ENCODE assay signal across 30 mouse cellular contexts in the genomic region with DNA sequence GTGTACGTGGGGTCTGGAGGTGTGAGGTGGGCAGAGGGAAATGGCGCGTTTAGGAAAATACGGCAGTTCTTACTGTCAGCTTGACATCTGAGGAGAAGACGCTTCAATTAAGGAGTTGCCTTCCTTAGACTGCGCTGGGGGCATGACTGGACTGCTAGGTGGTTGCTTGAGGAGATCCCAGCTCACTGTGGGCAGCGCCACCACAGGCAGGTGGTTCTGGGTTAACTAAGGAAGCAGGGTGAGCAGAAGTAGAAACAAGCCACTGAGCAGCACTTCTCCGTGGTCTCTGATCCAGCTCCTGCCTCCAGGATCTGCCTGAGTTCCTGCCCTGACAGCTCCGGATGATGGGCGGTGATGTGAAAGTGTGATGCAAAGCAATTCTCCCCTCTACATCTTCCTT. TPM values are rescaled to one million over a fixed set of nuclear protein-coding genes. Genes with fewer than 3 reads are reported as not detected.
DNase-seq lines count a peak whose midpoint lies in the region; ATAC-seq lines count a peak whose summit lies in the region.
"Had no signal": no experiment of that assay in that cellular context is flagged by ENCODE, and none has a peak within 500 bp of the region (broad histone marks: within the 10 kb centered on the region; RNA-seq: fewer than 3 reads in every experiment).

No protein-coding gene starts in this region.

- H3K9ac ChIP-seq in forebrain, embryonic 11.5 days (ENCODE audit: low read length), result no peak overlapping the region
- H3K9ac ChIP-seq in forebrain, embryonic 15.5 days (replicated peaks), result no peak overlapping the region
- no peak overlapping the region for H3K9ac ChIP-seq in midbrain, embryonic 11.5 days (ENCODE audit: low read length)
- H3K9ac ChIP-seq: embryonic facial prominence, embryonic 15.5 days; forebrain, embryonic 13.5 days; heart, embryonic 13.5 days; liver, embryonic 12.5 days; liver, postnatal 0 days; neural tube, embryonic 12.5 days had no signal

- no peak overlapping the region for H3K4me2 ChIP-seq in forebrain, embryonic 11.5 days (ENCODE audit: low read depth, low read length, severe bottlenecking)
- no peak overlapping the region for H3K4me2 ChIP-seq in forebrain, embryonic 15.5 days (replicated peaks)
- H3K4me2 ChIP-seq in midbrain, embryonic 11.5 days, result no peak overlapping the region
- H3K4me2 ChIP-seq: embryonic facial prominence, embryonic 15.5 days; forebrain, embryonic 13.5 days; heart, embryonic 13.5 days; liver, embryonic 12.5 days; neural tube, embryonic 12.5 days had no signal

- no peak for ATAC-seq in forebrain, embryonic 11.5 days (replicated peaks; ENCODE audit: low FRiP score)
- ATAC-seq in forebrain, embryonic 15.5 days (replicated peaks), result no peak
- ATAC-seq in midbrain, embryonic 11.5 days (ENCODE audit: low FRiP score), result no peak
- peak; percentile 57 for ATAC-seq in granulocyte monocyte progenitor cell, adult 5-6 weeks (replicated peaks; ENCODE audit: poor library complexity, severe bottlenecking)
- ATAC-seq: forebrain, embryonic 13.5 days; hindbrain, embryonic 16.5 days; intestine, embryonic 16.5 days; liver, embryonic 12.5 days; liver, postnatal 0 days; midbrain, embryonic 16.5 days had no signal

- 92% methylated on average over 10 of the region's 10 CpGs for WGBS in forebrain, embryonic 11.5 days
- WGBS in forebrain, embryonic 15.5 days, result 89% methylated on average over 10 of the region's 10 CpGs
- 91% methylated on average over 10 of the region's 10 CpGs for WGBS in midbrain, embryonic 11.5 days
- WGBS in midbrain, embryonic 10.5 days, result 92% methylated on average over 10 of the region's 10 CpGs

- no peaks in the 10 kb centered on the region for H3K9me3 ChIP-seq in forebrain, embryonic 11.5 days (ENCODE audit: control insufficient read depth, low read length)
- H3K9me3 ChIP-seq in forebrain, embryonic 15.5 days, result peaks cover 3% of the 10 kb centered on the region; the same call in 1 of the 2 replicates
- H3K9me3 ChIP-seq in midbrain, embryonic 11.5 days (ENCODE audit: control insufficient read depth, low read length), result no peaks in the 10 kb centered on the region; the same call in 1 of the 2 replicates
- peaks cover 15% of the 10 kb centered on the region for H3K9me3 ChIP-seq in midbrain, embryonic 10.5 days (replicated peaks)
- H3K9me3 ChIP-seq: liver, embryonic 12.5 days had no signal

- no peaks in the 10 kb centered on the region for H3K36me3 ChIP-seq in forebrain, embryonic 11.5 days (ENCODE audit: control insufficient read depth, insufficient read depth, low read length)
- no peaks in the 10 kb centered on the region for H3K36me3 ChIP-seq in forebrain, embryonic 15.5 days
- H3K36me3 ChIP-seq in midbrain, embryonic 11.5 days (ENCODE audit: control insufficient read depth, insufficient read depth, low read length), result no peaks in the 10 kb centered on the region
- H3K36me3 ChIP-seq in midbrain, embryonic 10.5 days, result 0 out of 2 replicates have a peak, but pooled peaks cover 4% of the 10 kb centered on the region
- H3K36me3 ChIP-seq: embryonic facial prominence, embryonic 15.5 days; liver, embryonic 12.5 days; neural tube, embryonic 12.5 days had no signal

- DNase-seq in forebrain, embryonic 11.5 days (ENCODE audit: low spot score), result peak; percentile 37
- peak; percentile 72 for DNase-seq in midbrain, embryonic 11.5 days (ENCODE audit: low spot score, missing footprints)
- no peak for DNase-seq in midbrain, embryonic 10.5 days (ENCODE audit: low spot score)
- DNase-seq in A20 (ENCODE audit: low read depth, low spot score), result peak; percentile 65
- DNase-seq in gastrocnemius, postnatal 10 days, result no peak
- DNase-seq in gastrocnemius, postnatal 4 days (ENCODE audit: low spot score in 2 of 2), result no peak
- DNase-seq: adrenal gland, postnatal 36 days; cerebellum, adult 18-20 months; cerebellum, postnatal 10 days; gastrocnemius, postnatal 36 days; heart, postnatal 10 days; layer of hippocampus, postnatal 36 days; left cerebral cortex, postnatal 4 days; liver, postnatal 0 days; lung, postnatal 36 days; right cerebral cortex, adult 18-20 months; spleen, adult 18-20 months had no signal

- no peak overlapping the region for H3K4me3 ChIP-seq in forebrain, embryonic 11.5 days (ENCODE audit: low read depth, low read length)
- H3K4me3 ChIP-seq in forebrain, embryonic 15.5 days, result no peak overlapping the region
- no peak overlapping the region for H3K4me3 ChIP-seq in midbrain, embryonic 11.5 days (ENCODE audit: low read depth, low read length)
- H3K4me3 ChIP-seq in midbrain, embryonic 10.5 days, result no peak overlapping the region
- H3K4me3 ChIP-seq: embryonic facial prominence, embryonic 10.5 days; embryonic facial prominence, embryonic 15.5 days; forebrain, embryonic 13.5 days; heart, embryonic 13.5 days; hindbrain, embryonic 10.5 days; liver, embryonic 12.5 days; myocyte; neural tube, embryonic 12.5 days had no signal

- H3K4me1 ChIP-seq in forebrain, embryonic 11.5 days (replicated peaks; ENCODE audit: control insufficient read depth, insufficient read depth, low read length), result peaks cover 5% of the 10 kb centered on the region; the same call in 1 of the 2 replicates
- H3K4me1 ChIP-seq in forebrain, embryonic 15.5 days, result peaks cover 23% of the 10 kb centered on the region
- H3K4me1 ChIP-seq in midbrain, embryonic 11.5 days (ENCODE audit: control insufficient read depth, insufficient read depth, low read length), result peaks cover 4% of the 10 kb centered on the region
- H3K4me1 ChIP-seq in midbrain, embryonic 10.5 days, result peaks cover 40% of the 10 kb centered on the region
- H3K4me1 ChIP-seq: liver, embryonic 12.5 days had no signal

- H3K27ac ChIP-seq in forebrain, embryonic 11.5 days (ENCODE audit: low read depth, low read length), result no peak overlapping the region
- H3K27ac ChIP-seq in forebrain, embryonic 15.5 days (replicated peaks), result no peak overlapping the region
- H3K27ac ChIP-seq in midbrain, embryonic 11.5 days (ENCODE audit: low read depth, low read length), result no peak overlapping the region
- H3K27ac ChIP-seq in midbrain, embryonic 10.5 days (replicated peaks), result no peak overlapping the region
- H3K27ac ChIP-seq: embryonic facial prominence, embryonic 15.5 days; forebrain, embryonic 13.5 days; heart, embryonic 13.5 days; liver, embryonic 12.5 days; neural tube, embryonic 12.5 days had no signal

- no peaks in the 10 kb centered on the region for H3K27me3 ChIP-seq in forebrain, embryonic 11.5 days (ENCODE audit: control insufficient read depth, insufficient read depth, low read length)
- H3K27me3 ChIP-seq in forebrain, embryonic 15.5 days, result no peaks in the 10 kb centered on the region
- no peaks in the 10 kb centered on the region; the same call in 1 of the 2 replicates for H3K27me3 ChIP-seq in midbrain, embryonic 11.5 days (ENCODE audit: control insufficient read depth, insufficient read depth, low read length)
- peaks cover 58% of the 10 kb centered on the region for H3K27me3 ChIP-seq in midbrain, embryonic 10.5 days (ENCODE audit: low read depth, poor library complexity, severe bottlenecking)
- H3K27me3 ChIP-seq: embryonic facial prominence, embryonic 15.5 days; forebrain, embryonic 13.5 days; heart, embryonic 13.5 days; neural tube, embryonic 12.5 days had no signal

RNA-seq across cellular contexts. Expression of a gene that starts 22.1 kb away (rescaled TPM):
- polyA plus RNA-seq in forebrain, embryonic 11.5 days (2014; fragmentation: Nextera tagmentation; extraction: Ambion mirVana), result 3.8 and 5.4 TPM in 2 replicates
- 4.5 and 5.0 TPM in 2 replicates for polyA plus RNA-seq in forebrain, embryonic 15.5 days (2015; fragmentation: Nextera tagmentation; extraction: Ambion mirVana)
- 3.9 TPM in 2 replicates for polyA plus RNA-seq in midbrain, embryonic 11.5 days (2014; fragmentation: Nextera tagmentation; extraction: Ambion mirVana)
- polyA plus RNA-seq in midbrain, embryonic 10.5 days (2016; fragmentation: Nextera tagmentation; extraction: Ambion mirVana), result 5.5 and 9.5 TPM in 2 replicates
- 2.5 and 9.6 TPM in 2 replicates for total RNA-seq in granulocyte monocyte progenitor cell, adult 5-6 weeks (2014; fragmentation: Nextera tagmentation)
- total RNA-seq in granulocyte monocyte progenitor cell, adult 5-6 weeks (2017), result 2.9 and 8.5 TPM in 2 replicates
- total RNA-seq in gastrocnemius, postnatal 10 days (2021), result 1 to 10 TPM; 5.9 to 6.0 TPM
- total RNA-seq in gastrocnemius, postnatal 4 days (2021), result 1 to 10 TPM; 4.4 to 5.8 TPM

Comparison
In these comparisons a context has a peak if more than half of its experiments do, and no peak if none do; other contexts are left out.
1. DNase-seq: peak in forebrain, embryonic 11.5 days (single experiment), midbrain, embryonic 11.5 days (single experiment) and A20 (single experiment); none in midbrain, embryonic 10.5 days (single experiment), gastrocnemius, postnatal 10 days (single experiment) and gastrocnemius, postnatal 4 days (0 of 2).